Mouse (Mus musculus): ENCODE data around the gene Sp3. TPM values are rescaled to one million over a fixed set of nuclear protein-coding genes. Genes with fewer than 3 reads are reported as not detected.
"Not testable (repeated sequence)": the region's sequence is repeated elsewhere in the genome, so short reads cannot be mapped to it uniquely, and the experiment has no call there.

Gene Sp3
- polyA plus RNA-seq, 1 experiment from 2014 or later = 48.9 TPM

DNA sequence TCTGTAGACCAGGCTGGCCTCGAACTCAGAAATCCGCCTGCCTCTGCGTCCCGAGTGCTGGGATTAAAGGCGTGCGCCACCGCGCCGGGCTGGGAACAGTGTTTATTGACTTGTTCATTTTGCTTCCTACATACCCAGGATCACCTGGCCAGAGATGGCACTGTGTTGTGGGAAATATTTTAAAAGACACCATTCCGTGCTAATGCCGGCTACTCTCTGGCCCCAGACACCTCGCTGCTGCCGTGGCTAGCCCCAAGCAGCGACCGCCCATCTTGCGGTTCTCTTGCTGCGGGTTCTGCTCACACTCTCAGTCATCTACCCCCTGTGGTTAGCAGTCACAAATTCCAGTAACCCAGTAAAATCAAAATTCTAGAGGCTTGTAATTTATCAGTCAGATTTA lies 12.3 kb upstream of the Sp3 start:
- no peak for DNase-seq (ENCODE audit: low read depth, low spot score)
- ChIA-PET CTCF (no interaction called here), POLR2A (no interaction called here)
- no peak for ATAC-seq
- in situ Hi-C loops (cut with MboI; ENCODE audit: low pct_unique_long_range_greater_than_20kb) = no loop called here
- TF ChIP-seq CTCF (IDR thresholded peaks at IDR 0.05) = no peak
- no peaks in the 10 kb centered on the region for H3K27me3 ChIP-seq

DNA sequence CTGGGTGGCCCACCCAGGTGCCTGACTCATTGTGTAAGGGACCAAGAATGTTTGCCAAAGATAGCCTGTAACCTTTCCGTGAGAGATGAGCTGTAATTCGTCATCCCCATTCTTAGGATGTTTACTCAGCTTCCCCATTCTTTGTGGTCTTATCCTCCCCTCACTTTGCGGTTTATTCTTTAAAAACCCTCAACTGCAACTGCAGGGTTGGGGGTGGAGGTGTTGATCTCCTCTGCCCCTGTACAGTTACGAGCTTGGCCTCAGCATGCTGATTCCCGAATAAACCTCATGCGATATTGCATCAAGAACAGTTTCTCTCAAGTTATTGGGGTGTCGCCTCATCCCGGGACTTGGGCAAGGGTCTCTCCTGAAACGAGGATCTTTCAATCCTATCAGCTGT lies 8.7 kb upstream of the Sp3 start:
- H3K27me3 ChIP-seq; DNase-seq (ENCODE audit: low read depth, low spot score); ATAC-seq; in situ Hi-C loops (cut with MboI; ENCODE audit: low pct_unique_long_range_greater_than_20kb); POLR2A ChIA-PET; CTCF ChIA-PET: not testable (repeated sequence)

GRCm38 (mm10) chr2:72986616-72987015 lies 6.4 kb upstream of the Sp3 start, which contains the start of gene Gm11084:
Gene Gm11084, minus strand, starts transcription at chr2:72986716.
- no peak for DNase-seq (ENCODE audit: low read depth, low spot score)
- H3K27me3 ChIP-seq = no peaks in the 10 kb centered on the region
- no peak for TF ChIP-seq CTCF (IDR thresholded peaks at IDR 0.05)
- CTCF ChIA-PET = interaction anchor here (1.0 kb wide), 1 partner anchor 9 kb away, joined by 3 read pairs; no protein-coding TSS in a partner anchor
- ATAC-seq = no peak
- POLR2A ChIA-PET = no interaction called here
- in situ Hi-C loops (cut with MboI; ENCODE audit: low pct_unique_long_range_greater_than_20kb) = no loop called here

DNA sequence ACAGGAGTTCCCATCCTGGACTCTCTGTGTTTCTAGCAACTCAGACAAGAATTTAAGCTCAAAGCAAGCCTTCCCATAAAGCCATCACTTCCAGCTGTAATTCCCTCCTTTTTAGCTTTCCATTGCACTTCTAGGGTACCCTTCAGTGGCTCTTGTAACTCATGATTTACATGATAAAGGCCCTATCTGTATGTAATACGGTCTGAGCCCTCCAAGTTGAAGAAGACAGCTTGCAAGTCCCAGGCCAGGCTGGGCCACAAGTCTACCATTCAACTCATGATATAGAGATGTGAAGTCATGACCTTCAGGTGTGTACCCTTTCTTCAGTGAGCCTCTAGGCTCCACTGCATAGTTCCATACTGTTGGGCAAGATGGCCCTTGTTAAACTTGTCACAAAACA lies 5.3 kb upstream of the Sp3 start:
- H3K27me3 ChIP-seq = no peaks in the 10 kb centered on the region
- in situ Hi-C loops (cut with MboI; ENCODE audit: low pct_unique_long_range_greater_than_20kb) = no loop called here
- POLR2A ChIA-PET = no interaction called here
- CTCF ChIA-PET = no interaction called here
- no peak for ATAC-seq
- TF ChIP-seq CTCF (IDR thresholded peaks at IDR 0.05) = no peak
- no peak for DNase-seq (ENCODE audit: low read depth, low spot score)

DNA sequence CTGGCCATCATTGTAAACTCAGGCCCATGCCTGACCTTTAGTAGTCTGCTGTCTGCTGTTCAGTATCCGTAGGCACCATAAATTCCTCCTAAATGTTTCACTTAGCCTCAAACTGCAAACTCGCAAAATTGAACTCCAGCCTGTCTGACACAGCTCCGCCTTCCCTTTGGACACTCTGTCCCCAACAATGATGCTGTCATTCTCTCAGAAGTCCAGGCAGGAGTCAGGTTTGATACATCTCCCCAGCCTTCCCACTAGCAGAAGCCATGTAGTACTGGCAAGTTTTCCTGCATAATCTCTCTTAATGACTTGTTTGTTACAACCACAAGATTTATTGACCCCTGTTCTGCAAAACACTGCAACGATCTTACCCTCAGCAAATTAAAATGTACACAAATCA lies 4.6 kb upstream of the Sp3 start:
- in situ Hi-C loops (cut with MboI; ENCODE audit: low pct_unique_long_range_greater_than_20kb) = no loop called here
- no peak for ATAC-seq
- no peaks in the 10 kb centered on the region for H3K27me3 ChIP-seq
- CTCF ChIA-PET = no interaction called here
- POLR2A ChIA-PET = no interaction called here
- no peak for DNase-seq (ENCODE audit: low read depth, low spot score)
- TF ChIP-seq CTCF (IDR thresholded peaks at IDR 0.05) = no peak

DNA sequence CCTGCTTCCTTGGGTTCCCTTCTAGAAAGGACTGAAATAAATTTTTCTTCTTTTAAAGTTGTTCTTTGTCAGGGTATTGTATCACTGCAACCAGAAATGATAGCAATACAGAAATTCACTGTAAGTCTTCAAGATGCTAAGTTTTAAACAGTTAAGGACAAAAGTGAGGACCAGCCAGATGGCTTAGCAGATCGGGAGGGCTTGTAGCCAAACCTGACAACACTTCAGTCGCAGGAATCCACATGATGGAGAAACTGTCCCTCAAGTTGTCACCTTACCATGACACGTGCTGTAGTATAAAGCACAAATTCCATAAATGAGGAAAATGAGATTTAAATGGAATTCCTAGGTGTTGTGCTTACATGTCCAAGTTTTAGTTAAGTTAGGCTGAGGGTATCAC lies 3.0 kb upstream of the Sp3 start:
- in situ Hi-C loops (cut with MboI; ENCODE audit: low pct_unique_long_range_greater_than_20kb) = no loop called here
- POLR2A ChIA-PET = no interaction called here

GRCm38 (mm10) chr2:72982110-72982785 lies 2.0 kb upstream of the Sp3 start:
- DNase-seq (ENCODE audit: low read depth, low spot score) = no peak
- no peaks in the 10 kb centered on the region for H3K27me3 ChIP-seq
- ChIA-PET POLR2A (interaction anchor here (0.6 to 2.1 kb wide), 2 partner anchors 22 to 939 kb away, joined by 3 to 9 read pairs; no protein-coding TSS in a partner anchor), CTCF (no interaction called here)
- TF ChIP-seq CTCF (IDR thresholded peaks at IDR 0.05) = no peak
- in situ Hi-C loops (cut with MboI; ENCODE audit: low pct_unique_long_range_greater_than_20kb) = no loop called here
- ATAC-seq = no peak

More for the DNA sequence above, 3.0 kb upstream of the Sp3 start:
- TF ChIP-seq CTCF (IDR thresholded peaks at IDR 0.05) = no peak
- CTCF ChIA-PET = no interaction called here
- ATAC-seq (no peak), DNase-seq (ENCODE audit: low read depth, low spot score) (no peak)
- no peaks in the 10 kb centered on the region for H3K27me3 ChIP-seq

DNA sequence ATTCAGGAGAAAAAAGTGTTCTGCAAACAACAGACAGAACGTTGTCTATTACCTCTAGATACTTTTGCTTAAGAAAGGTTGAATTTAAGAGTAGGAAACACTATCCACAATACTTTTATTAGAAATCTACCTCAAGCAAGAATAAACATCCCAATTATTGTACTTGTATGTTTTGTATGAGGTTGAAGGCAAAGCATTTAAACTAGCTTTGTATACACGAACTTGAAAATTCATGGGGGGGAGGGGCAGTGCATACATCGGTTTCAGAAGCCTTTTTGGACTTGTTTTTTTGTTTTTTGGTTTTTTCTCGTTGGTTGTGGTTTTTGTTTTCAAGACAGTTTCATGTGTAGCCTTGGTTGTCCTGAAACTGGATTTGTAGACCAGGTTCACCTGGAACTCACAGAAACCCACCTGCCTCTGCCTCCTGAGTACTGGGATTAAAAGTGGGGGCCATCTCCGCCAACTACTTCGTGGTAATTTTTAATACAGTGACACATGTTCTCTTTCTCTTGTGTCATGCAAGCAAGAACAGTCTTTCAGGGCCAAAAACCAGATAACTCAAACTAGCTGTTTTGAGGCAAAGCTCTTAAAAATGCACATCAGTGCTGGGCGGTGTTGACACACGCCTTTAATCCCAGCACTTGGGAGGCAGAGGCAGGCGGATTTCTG lies 1.3 kb upstream of the Sp3 start:
- ATAC-seq = no peak
- in situ Hi-C loops (cut with MboI; ENCODE audit: low pct_unique_long_range_greater_than_20kb) = no loop called here

DNA sequence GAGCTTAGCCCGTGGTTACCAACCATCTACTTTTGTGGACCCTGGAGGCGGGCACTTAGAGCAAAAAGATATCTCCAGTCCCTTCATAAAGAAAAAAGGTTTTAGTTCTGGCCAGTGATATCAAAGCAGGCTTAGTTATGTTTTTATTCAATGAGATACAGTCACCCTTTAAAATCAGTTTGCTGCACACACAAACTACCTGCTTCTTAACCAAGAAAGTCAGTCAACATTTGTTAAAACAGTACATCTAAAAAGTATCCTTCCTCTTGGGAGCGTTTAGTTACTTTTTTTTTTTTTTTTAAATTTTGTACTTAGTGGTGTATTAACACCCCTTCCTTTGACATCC lies 802 bp upstream of the Sp3 start:
- DNase-seq (ENCODE audit: low read depth, low spot score) (no peak), ATAC-seq (no peak)
- TF ChIP-seq CTCF (IDR thresholded peaks at IDR 0.05) = no peak
- in situ Hi-C loops (cut with MboI; ENCODE audit: low pct_unique_long_range_greater_than_20kb) = no loop called here
- ChIA-PET CTCF (interaction anchor here (1.0 kb wide), 1 partner anchor 24 kb away, joined by 3 read pairs; no protein-coding TSS in a partner anchor), POLR2A (interaction anchor here (1.5 to 2.1 kb wide), 3 partner anchors 10 to 58 kb away, joined by 3 to 9 read pairs (median 5); no protein-coding TSS in a partner anchor)
- H3K27me3 ChIP-seq = no peaks in the 10 kb centered on the region

More for the DNA sequence above, 1.3 kb upstream of the Sp3 start:
- no peaks in the 10 kb centered on the region for H3K27me3 ChIP-seq
- CTCF ChIA-PET = no interaction called here
- TF ChIP-seq CTCF (IDR thresholded peaks at IDR 0.05) = no peak
- POLR2A ChIA-PET = interaction anchor here (1.5 to 2.1 kb wide), 2 partner anchors 9 to 22 kb away, joined by 5 to 9 read pairs; no protein-coding TSS in a partner anchor
- no peak for DNase-seq (ENCODE audit: low read depth, low spot score)

GRCm38 (mm10) chr2:72979659-72980071 lies 581 bp downstream of the Sp3 start:
- TF ChIP-seq CTCF (IDR thresholded peaks at IDR 0.05) = no peak
- POLR2A ChIA-PET = interaction anchor here (1.0 to 1.7 kb wide), 4 partner anchors 11 to 69 kb away, joined by 3 to 5 read pairs (median 4); no protein-coding TSS in a partner anchor
- ATAC-seq (peak; percentile 44), DNase-seq (ENCODE audit: low read depth, low spot score) (no peak)
- in situ Hi-C loops (cut with MboI; ENCODE audit: low pct_unique_long_range_greater_than_20kb) = no loop called here
- CTCF ChIA-PET = no interaction called here
- H3K27me3 ChIP-seq = no peaks in the 10 kb centered on the region

- CTCF ChIA-PET = no interaction called here
- no peaks in the 10 kb centered on the region for H3K27me3 ChIP-seq
- in situ Hi-C loops (cut with MboI; ENCODE audit: low pct_unique_long_range_greater_than_20kb) = no loop called here
- POLR2A ChIA-PET = interaction anchor here (1.0 to 1.7 kb wide), 3 partner anchors 17 to 69 kb away, joined by 3 to 5 read pairs (median 3); no protein-coding TSS in a partner anchor
- DNase-seq (ENCODE audit: low read depth, low spot score) (no peak), ATAC-seq (peak; percentile 70)
- TF ChIP-seq CTCF (IDR thresholded peaks at IDR 0.05) = no peak
These were observed 1.2 kb downstream of the Sp3 start for GRCm38 (mm10) chr2:72978901-72979658.
